Mouse (Mus musculus): ENCODE measurements at regions not wholly inside any gene's neighbourhood (a gene's known extent, or its start where the extent isn't known, plus 50 kb on each side); places are given as distances from the start of the nearest gene placed in this dataset.

GRCm38 (mm10) chr5:99828516-99828915 is 77.5 kb upstream of the Vamp9 start:
- no peak for DNase-seq
- Histone ChIP-seq H3K4me1 (ENCODE audit: control insufficient read depth, insufficient read depth, low read length) (no peaks in the 10 kb centered on the region), H3K4me3 (replicated peaks; ENCODE audit: insufficient read depth, low read depth, low read length) (no peak overlapping the region), H3K27ac (ENCODE audit: insufficient read depth, low read length) (no peak overlapping the region), H3K27me3 (ENCODE audit: control insufficient read depth, insufficient read depth, low read length) (no peaks in the 10 kb centered on the region)
- TF ChIP-seq CTCF (IDR thresholded peaks at IDR 0.05; ENCODE audit: borderline replicate concordance, insufficient read depth, low read depth, low read length) = no peak
- TF ChIP-seq POLR2A (IDR thresholded peaks at IDR 0.05; ENCODE audit: borderline replicate concordance, insufficient read depth, low read length) = no peak
- 80% methylated on average over 7 of the region's 7 CpGs for WGBS

GRCm38 (mm10) chr5:99838236-99838775 is 67.7 kb upstream of the Vamp9 start:
- DNase-seq = no peak
- H3K27ac ChIP-seq (ENCODE audit: insufficient read depth, low read length) = no peak overlapping the region
- no peak overlapping the region for H3K4me3 ChIP-seq (replicated peaks; ENCODE audit: insufficient read depth, low read depth, low read length)
- H3K4me1 ChIP-seq (ENCODE audit: control insufficient read depth, insufficient read depth, low read length) = no peaks in the 10 kb centered on the region
- H3K27me3 ChIP-seq (ENCODE audit: control insufficient read depth, insufficient read depth, low read length) = no peaks in the 10 kb centered on the region
- no peak for TF ChIP-seq CTCF (IDR thresholded peaks at IDR 0.05; ENCODE audit: borderline replicate concordance, insufficient read depth, low read depth, low read length)
- no peak for TF ChIP-seq POLR2A (IDR thresholded peaks at IDR 0.05; ENCODE audit: borderline replicate concordance, insufficient read depth, low read length)
- 53% methylated on average over 6 of the region's 6 CpGs for WGBS

GRCm38 (mm10) chr5:99839661-99840060 is 66.4 kb upstream of the Vamp9 start:
- Histone ChIP-seq H3K27me3 (ENCODE audit: control insufficient read depth, insufficient read depth, low read length) (no peaks in the 10 kb centered on the region), H3K4me1 (ENCODE audit: control insufficient read depth, insufficient read depth, low read length) (no peaks in the 10 kb centered on the region), H3K27ac (ENCODE audit: insufficient read depth, low read length) (no peak overlapping the region), H3K4me3 (replicated peaks; ENCODE audit: insufficient read depth, low read depth, low read length) (no peak overlapping the region)
- TF ChIP-seq POLR2A (IDR thresholded peaks at IDR 0.05; ENCODE audit: borderline replicate concordance, insufficient read depth, low read length) = no peak
- TF ChIP-seq CTCF (IDR thresholded peaks at IDR 0.05; ENCODE audit: borderline replicate concordance, insufficient read depth, low read depth, low read length) = no peak
- no peak for DNase-seq
- 97% methylated on average over 11 of the region's 11 CpGs for WGBS

- Histone ChIP-seq H3K4me1 (ENCODE audit: control insufficient read depth, insufficient read depth, low read length) (peaks cover 6% of the 10 kb centered on the region), H3K27ac (ENCODE audit: insufficient read depth, low read length) (no peak overlapping the region), H3K4me3 (replicated peaks; ENCODE audit: insufficient read depth, low read depth, low read length) (no peak overlapping the region), H3K27me3 (ENCODE audit: control insufficient read depth, insufficient read depth, low read length) (no peaks in the 10 kb centered on the region)
- TF ChIP-seq CTCF (IDR thresholded peaks at IDR 0.05; ENCODE audit: borderline replicate concordance, insufficient read depth, low read depth, low read length) (no peak), POLR2A (IDR thresholded peaks at IDR 0.05; ENCODE audit: borderline replicate concordance, insufficient read depth, low read length) (no peak)
- DNase-seq = no peak
- WGBS = 58% methylated on average over 9 of the region's 9 CpGs
Measured at GRCm38 (mm10) chr5:99840884-99841283, 65.2 kb upstream of the Vamp9 start.

- 47% methylated on average over 11 of the region's 11 CpGs for WGBS
- H3K27ac ChIP-seq (ENCODE audit: insufficient read depth, low read length) = no peak overlapping the region
Measured at GRCm38 (mm10) chr5:99845565-99846255, 60.3 kb upstream of the Vamp9 start.

GRCm38 (mm10) chr5:99848158-99848988 is 57.7 kb upstream of the Vamp9 start:
- no peak for DNase-seq
- no peaks in the 10 kb centered on the region for H3K27me3 ChIP-seq (ENCODE audit: control insufficient read depth, insufficient read depth, low read length)
- H3K27ac ChIP-seq (ENCODE audit: insufficient read depth, low read length) = no peak overlapping the region
- peaks cover 9% of the 10 kb centered on the region for H3K4me1 ChIP-seq (ENCODE audit: control insufficient read depth, insufficient read depth, low read length)
- TF ChIP-seq CTCF (IDR thresholded peaks at IDR 0.05; ENCODE audit: borderline replicate concordance, insufficient read depth, low read depth, low read length) (no peak), POLR2A (IDR thresholded peaks at IDR 0.05; ENCODE audit: borderline replicate concordance, insufficient read depth, low read length) (no peak)
- H3K4me3 ChIP-seq (replicated peaks; ENCODE audit: insufficient read depth, low read depth, low read length) = no peak overlapping the region
- 86% methylated on average over 17 of the region's 17 CpGs for WGBS

More at GRCm38 (mm10) chr5:99845565-99846255, 60.3 kb upstream of the Vamp9 start:
- H3K4me3 ChIP-seq (replicated peaks; ENCODE audit: insufficient read depth, low read depth, low read length) = no peak overlapping the region
- TF ChIP-seq CTCF (IDR thresholded peaks at IDR 0.05; ENCODE audit: borderline replicate concordance, insufficient read depth, low read depth, low read length) = no peak
- H3K27me3 ChIP-seq (ENCODE audit: control insufficient read depth, insufficient read depth, low read length) = no peaks in the 10 kb centered on the region
- peaks cover 9% of the 10 kb centered on the region for H3K4me1 ChIP-seq (ENCODE audit: control insufficient read depth, insufficient read depth, low read length)
- peak; percentile 31 to 60 for DNase-seq

- H3K4me1 ChIP-seq (ENCODE audit: control insufficient read depth, insufficient read depth, low read length) = peaks cover 9% of the 10 kb centered on the region
- no peak for DNase-seq
- H3K27ac ChIP-seq (ENCODE audit: insufficient read depth, low read length) = no peak overlapping the region
- H3K27me3 ChIP-seq (ENCODE audit: control insufficient read depth, insufficient read depth, low read length) = no peaks in the 10 kb centered on the region
- WGBS = 77% methylated on average over 9 of the region's 9 CpGs
- no peak for TF ChIP-seq CTCF (IDR thresholded peaks at IDR 0.05; ENCODE audit: borderline replicate concordance, insufficient read depth, low read depth, low read length)
- TF ChIP-seq POLR2A (IDR thresholded peaks at IDR 0.05; ENCODE audit: borderline replicate concordance, insufficient read depth, low read length) = no peak
- no peak overlapping the region for H3K4me3 ChIP-seq (replicated peaks; ENCODE audit: insufficient read depth, low read depth, low read length)
Measured at GRCm38 (mm10) chr5:99849001-99849400, 57.1 kb upstream of the Vamp9 start.

Data from cerebellum, adult 2 months (tissue).